Mouse (Mus musculus) adrenal gland, postnatal 36 days (tissue): ENCODE results near the gene Fahd1. TPM values are rescaled to one million over a fixed set of nuclear protein-coding genes. Genes with fewer than 3 reads are reported as not detected.

ENCODE experiments used
- DNase-seq, 2 experiments: peaks; one replicate each; pipeline ENCODE4 v3.0.0; 2021; ENCODE audit warnings: mixed read lengths in 1 of 2
- long read RNA-seq, 2 experiments: library from polyadenylated mRNA; stranded (forward); transcript quantifications; one replicate each; pipeline ENCODE4 v2.0.0; 2021; ENCODE audit warnings: borderline sequencing depth in 2 of 2
- total RNA-seq, 2 experiments: library from RNA; stranded (reverse); gene quantifications; 2 replicates each; pipeline ENCODE4 v1.2.3; 2021

Fahd1 gene
- 10 to 100 TPM; 22.7 to 39.8 TPM for total RNA-seq
- long read RNA-seq, experiment 1, transcript Fahd1-201 (1 exons, 1,473 nt): major isoform, 56 of 56 reads
- long read RNA-seq, experiment 1, partial matches to known transcripts: 0 of 56 reads
- long read RNA-seq, experiment 1, other reads (novel, unspliced or antisense): 0 of 56 reads
- long read RNA-seq, experiment 2, transcript Fahd1-201 (1 exons, 1,473 nt): major isoform, 18 of 18 reads
- long read RNA-seq, experiment 2, partial matches to known transcripts: 0 of 18 reads
- long read RNA-seq, experiment 2, other reads (novel, unspliced or antisense): 0 of 18 reads

DNA sequence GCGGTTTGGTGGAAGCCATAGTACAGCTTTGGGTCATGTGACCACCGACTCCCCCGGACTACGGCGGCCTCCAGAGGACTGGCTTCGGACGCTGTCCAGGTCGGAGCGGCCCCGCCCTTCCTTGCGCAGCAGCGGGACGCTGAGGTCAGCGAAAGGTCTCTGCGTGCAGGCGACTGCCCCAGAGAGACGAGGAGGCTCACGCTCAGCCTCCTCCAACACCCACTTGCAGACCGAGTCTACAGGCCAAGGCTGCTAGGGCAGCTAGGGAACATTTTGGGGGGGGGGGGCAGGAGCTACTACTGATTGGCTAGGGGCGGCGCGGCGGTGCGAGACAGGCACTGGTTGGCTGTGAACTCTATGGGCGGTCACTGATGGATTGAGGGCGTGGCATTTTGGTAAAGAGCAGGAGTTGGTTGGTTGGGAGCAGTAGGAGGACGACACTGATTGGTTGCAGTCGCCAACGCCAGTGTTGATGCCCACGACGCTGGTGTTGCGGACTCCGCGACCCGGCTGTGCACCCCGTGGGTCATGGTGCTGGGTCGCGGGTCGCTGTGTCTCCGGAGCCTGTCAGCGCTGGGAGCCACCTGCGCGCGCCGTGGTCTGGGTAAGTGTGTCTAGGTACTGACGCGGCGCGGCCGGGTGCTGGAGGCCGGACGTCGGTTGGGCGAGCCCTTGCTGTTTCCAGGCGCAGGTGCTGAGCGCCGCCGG, at the start of gene Fahd1:
Gene Fahd1, minus strand, starts transcription at position 300 of the 708 bp plus-strand sequence.
- DNase-seq: peak; percentile 94 to 95

GRCm38 (mm10) chr17:24899153-24899552, 49.0 kb upstream of the Fahd1 start:
- no peak for DNase-seq

DNA sequence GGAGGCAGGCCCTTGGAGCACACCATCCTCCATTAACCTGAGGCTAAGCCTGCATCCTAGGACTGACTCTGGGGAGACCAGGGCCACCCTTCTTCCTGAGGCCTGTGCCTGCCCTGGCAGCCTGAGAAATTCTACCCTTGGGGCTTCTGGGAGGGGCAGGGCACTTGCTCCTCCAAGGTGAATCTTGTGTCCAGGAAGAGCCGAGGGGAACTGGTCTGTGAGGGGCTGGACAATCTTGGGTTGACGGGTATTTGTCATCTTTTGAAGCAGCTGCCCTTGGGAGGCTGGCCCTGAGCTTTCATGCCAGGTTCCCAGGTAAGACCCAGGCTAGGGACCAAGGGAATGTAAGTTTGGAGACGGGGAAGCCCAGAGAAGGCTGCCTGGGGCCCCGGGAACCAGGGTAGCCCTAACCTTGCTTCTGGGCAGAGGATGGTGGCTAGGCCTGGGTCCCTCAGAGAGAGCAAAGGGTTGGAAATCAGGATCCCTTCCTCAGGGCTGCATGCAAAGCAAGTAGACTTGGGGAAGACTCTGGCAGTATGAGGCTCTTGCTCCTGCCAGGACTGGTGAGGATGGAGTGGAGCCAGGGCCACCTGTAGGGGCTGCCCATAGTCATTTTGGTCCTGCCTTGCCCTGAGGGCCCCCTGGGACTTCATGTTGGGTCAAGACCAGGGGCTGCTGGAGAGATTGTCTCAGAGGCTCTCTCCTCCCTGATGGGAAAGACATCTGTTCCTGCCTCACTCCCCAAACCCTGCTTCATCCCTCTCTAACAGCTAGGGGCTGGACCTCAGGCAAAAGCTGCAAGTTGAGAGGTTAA, 48.1 kb upstream of the Fahd1 start:
- no peak for DNase-seq

DNA sequence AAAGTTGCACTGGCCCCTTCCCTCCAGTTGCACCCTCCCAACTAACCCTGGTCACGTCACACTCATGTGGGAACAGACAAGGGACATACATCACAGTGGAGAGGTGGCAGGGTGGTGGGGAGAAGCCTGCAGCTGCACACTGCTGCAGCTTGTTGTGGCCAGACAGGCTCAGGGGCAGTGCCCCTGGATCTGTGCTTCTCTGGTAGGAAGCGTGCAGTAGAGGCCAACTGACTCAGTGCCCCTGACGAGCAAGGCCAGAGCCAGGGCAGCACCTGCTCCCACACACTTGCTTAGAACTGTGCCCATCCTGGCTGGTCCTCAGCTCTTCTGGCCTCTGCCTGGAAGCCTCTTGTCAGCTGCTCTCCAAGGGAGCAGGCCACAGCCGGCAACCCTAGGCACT, 47.4 kb upstream of the Fahd1 start:
- peak; percentile 61 to 70 for DNase-seq

DNA sequence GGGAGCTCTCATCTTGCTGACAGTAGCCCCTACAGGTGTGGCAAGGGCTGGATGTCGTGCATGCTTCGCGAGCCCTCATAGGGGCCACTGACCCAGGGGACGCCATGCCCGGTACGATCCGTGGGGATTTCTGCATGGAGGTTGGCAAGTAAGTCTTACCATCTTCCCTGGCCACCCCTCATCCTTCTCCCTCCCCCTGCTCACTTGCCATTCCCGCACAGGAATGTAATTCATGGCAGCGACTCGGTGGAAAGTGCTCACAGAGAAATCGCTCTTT, 46.8 kb upstream of the Fahd1 start:
- DNase-seq: no peak

- peak; percentile 86 to 91 for DNase-seq
Measured at GRCm38 (mm10) chr17:24896241-24896992, 46.3 kb upstream of the Fahd1 start, which contains the start of gene Nme3. Gene Nme3 (plus strand): TSS chr17:24896500.

GRCm38 (mm10) chr17:24895571-24896240, 45.5 kb upstream of the Fahd1 start:
- peak; percentile 73 to 81 for DNase-seq

DNA sequence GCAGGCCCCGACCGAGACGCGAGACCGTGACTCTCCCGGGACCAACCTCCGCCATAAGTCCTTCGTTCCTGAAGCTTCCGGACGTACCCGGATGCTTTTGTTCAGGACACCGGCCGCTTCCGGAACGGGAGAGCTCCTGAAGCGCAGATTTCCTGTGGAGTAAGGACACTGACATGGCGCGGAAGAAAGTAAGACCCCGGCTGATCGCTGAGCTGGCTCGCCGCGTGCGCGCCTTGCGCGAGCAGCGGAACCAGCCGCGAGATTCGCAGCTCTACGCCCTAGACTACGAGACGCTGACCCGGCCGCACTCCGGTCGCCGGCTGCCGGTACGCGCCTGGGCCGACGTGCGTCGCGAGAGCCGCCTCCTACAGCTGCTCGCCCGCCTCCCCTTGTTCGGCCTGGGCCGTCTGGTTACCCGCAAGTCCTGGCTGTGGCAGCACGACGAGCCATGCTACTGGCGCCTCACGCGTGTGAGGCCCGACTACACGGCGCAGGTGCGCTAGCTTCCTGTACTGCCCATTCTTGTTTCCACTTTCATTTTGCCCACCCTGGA, 44.9 kb upstream of the Fahd1 start, which contains the start of the genes Eme2 and Mrps34:
Gene Eme2, minus strand, starts transcription at position 93 of the 553 bp plus-strand sequence.
Gene Mrps34, plus strand, starts transcription at position 122 of the 553 bp plus-strand sequence.
- DNase-seq: peak; percentile 86 to 87

- peak in 1 of 2 experiments; percentile 21 for DNase-seq
Measured at GRCm38 (mm10) chr17:24894061-24894994, 44.2 kb upstream of the Fahd1 start.

DNA sequence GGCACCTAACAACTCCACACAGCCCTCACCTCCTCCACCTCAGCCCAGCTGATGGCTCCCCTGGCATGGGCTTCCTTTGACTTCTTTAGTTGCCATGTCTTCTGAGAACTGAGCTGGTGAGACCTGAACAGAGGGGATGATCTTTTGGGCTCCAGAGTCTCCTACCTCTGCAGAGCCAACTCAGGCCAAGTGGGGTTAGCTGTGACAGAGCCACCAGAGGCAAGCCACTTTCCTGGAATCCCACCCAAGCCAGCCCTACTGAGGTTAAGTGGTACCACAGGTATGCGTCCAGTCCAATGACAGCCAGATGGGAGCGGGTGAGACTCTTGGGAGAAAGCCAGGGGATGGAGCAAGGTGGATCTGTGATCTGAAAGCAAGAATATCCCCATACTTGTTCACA, 43.1 kb upstream of the Fahd1 start:
- DNase-seq: no peak

DNA sequence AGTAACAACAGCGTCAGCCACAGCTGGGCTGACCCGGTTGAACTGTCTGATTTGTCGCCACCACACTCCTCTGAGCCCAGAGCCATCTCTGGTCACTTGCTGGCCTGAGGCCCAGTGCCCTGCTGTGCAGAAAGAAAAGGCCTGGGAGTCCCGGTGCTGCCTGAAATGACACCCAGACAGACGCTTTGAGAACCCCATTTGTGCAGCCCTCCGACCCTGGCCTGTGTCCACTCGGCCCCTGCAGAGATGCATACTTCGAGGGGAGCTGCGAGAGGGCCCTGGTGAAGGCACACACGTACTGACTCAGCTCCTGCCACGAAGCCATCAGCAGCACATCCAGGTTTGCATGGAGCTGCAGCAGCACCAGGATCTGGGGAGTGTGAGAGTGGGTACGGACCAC, 42.6 kb upstream of the Fahd1 start:
- DNase-seq: no peak

DNA sequence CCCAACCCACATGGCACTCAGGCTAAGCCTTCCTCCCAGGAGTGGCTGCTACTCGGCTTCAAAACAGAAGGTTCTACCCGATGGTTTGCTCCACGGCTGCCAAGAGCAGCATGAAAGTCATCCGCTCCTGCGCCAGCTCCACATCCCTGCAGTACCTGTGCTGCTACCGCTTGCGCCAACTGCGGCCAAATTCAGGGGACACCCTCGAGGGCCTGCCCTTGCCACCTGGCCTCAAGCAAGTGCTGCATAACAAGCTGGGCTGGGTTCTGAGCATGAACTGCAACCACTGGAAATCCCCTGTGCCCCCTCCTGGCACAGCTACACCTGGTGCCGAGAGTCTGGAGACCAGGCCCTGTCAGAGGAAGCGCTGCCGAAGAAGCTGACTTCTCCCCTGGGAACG, 41.2 kb upstream of the Fahd1 start:
- DNase-seq: no peak

GRCm38 (mm10) chr17:24890151-24891092, 40.3 kb upstream of the Fahd1 start:
- no peak for DNase-seq

DNA sequence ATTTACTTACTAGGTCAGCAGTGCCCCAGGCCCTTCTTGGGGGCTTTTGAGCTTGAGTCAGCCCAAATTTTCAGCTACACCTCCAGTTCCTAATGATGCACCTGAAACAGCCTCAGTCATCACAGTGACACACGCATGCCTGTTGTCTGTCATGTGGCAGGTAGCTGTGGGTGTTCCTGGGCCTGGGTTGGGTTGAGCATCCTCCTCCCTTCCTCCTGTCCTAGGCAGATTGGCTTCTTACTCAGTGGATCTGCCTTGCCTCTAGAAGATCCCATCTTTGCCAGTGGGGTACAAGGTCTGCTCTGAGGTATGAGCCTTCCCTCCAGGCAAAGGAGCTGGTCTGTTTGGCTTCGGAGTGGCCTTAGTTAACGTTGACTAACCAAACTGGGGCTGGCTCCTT, 38.7 kb upstream of the Fahd1 start:
- DNase-seq: no peak

- no peak for DNase-seq
Measured at GRCm38 (mm10) chr17:24887291-24888080, 37.3 kb upstream of the Fahd1 start.

DNA sequence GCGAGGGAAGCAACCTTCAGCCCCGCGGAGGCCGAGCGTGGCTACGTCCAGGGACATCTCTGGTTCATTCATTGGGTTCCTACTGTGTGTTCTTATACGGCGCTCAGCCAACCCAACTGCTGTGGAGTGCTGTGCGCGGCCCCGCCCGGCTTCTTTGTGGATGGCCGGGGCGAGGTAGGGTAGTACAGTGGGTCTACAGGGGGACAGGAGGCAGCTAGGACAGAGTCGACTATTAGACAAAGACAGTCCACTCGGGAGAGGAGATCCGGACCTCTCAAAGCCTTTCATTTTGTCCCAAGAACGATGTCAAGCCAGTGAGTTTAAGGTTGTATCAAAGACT, 36.7 kb upstream of the Fahd1 start:
- no peak for DNase-seq

GRCm38 (mm10) chr17:24886134-24886931, 36.2 kb upstream of the Fahd1 start, which contains the start of the genes Nubp2 and Spsb3:
Gene Nubp2 (minus strand): TSS chr17:24886349.
Gene Spsb3 (plus strand): TSS chr17:24886643.
- DNase-seq: peak; percentile 99
